Mouse (Mus musculus) lung, postnatal 4 days (tissue): ENCODE data around the gene Tmem9.
A peak's percentile ranks its signal among the peaks of the same experiment; 100 is the strongest.

Source experiments
- DNase-seq, 2 experiments: peaks; one replicate each; pipeline ENCODE4 v3.0.0; 2021

The Tmem9 gene

DNA sequence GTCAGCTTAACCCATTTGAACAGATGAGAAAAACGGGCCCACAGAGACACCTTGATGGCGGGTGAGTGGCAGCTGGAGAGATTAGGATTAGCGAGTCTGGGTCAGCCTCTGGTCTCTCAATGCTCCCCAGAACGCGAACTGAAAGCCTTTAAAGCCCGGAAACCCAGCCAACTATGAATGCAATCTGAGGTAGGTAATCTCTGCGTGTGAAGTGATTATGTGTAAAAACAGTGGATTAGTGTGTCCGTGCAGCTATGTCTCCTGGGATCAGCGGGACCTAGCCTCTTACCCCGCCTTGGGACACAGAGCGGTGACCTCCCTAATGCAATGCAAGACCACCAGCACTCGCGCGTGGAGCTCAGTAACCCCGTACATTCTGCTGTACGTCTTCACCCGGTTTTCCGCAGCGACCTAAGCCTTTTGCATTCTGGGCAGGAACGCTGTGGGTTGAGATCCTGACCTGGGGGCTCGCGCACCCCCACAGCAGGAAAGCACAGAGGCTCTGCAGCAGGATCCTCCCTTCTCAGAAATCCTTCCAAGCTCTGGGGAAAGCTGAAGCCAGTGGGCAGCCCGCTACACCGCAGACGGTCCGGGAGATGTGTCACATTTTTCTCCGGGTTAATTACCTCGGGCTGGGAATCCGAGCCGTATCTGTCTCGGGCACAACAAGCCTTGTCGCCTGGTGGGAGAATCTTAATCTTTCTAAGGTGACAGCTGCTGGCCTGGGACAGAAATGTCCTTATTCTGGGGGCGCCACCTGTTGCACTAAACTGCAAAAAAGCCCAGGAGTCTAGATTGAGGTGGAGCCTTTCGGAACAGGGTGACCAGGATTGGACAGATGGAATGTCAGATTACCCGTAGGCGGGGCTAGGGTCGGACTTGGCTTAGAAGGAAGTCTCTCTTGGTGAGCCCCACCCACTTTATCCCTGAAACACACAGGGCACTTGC lies at the start of gene Tmem9:
Gene Tmem9, plus strand, starts transcription at position 940 of the 948 bp plus-strand sequence.
- peak; percentile 79 to 80 for DNase-seq

DNA sequence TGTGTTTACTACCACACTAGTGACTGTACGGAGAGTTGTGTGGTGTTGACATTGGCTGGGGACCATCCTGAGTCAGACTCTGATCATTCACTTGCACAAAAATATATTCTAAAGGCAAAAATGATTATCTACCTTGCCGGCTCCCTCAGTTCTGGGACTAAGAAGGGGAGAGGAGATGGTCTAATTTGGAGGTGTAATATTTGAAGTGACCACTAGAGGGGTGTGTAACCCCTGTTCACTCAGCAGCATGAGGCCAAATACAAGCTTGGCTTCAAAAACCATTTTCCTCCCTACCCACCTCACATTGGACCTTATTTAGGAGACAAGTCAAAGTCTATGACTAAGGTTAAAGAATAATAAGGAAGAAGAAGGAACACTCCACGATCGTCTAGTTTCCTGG lies 49.5 kb upstream of the Tmem9 start:
- no peak for DNase-seq

DNA sequence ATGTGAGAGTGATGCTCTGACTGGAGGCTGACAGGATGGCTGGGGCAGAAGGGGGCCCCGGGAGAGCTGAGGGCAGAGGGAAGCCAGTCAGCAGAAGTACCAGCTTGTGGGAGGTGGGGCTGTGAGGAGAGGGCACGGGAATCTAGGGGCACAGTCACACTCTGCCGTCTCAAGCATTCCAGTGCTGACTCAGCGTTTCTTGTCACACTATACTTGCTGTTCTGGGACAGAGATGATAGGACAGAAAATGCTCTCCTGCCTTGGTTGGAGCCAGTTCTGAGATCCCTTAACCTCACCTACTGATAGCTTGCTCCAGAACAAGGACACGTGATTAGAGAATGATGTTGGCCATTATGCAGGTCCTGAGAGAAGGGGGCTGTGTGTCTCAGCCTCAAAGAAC lies 44.8 kb upstream of the Tmem9 start:
- no peak for DNase-seq

DNA sequence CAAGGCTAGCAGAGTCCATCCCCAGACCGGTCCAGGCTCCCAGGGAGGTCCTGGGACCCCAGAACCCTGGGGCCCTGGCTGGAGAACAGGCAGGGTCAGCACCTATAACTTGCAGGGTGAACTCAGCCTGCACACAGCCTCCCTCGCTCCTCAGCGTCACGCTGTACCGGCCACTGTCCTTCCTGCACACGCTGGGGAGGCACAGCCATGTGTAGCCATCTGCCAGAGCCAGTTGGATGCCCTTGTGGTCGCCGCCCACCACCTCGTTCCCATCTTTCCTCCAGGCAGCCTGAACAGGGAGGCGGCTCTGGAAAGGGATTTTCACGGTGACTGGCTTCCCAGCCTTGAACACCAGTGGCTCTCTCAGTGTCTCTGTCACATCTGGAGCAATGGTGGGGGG lies 43.4 kb upstream of the Tmem9 start:
- no peak for DNase-seq

DNA sequence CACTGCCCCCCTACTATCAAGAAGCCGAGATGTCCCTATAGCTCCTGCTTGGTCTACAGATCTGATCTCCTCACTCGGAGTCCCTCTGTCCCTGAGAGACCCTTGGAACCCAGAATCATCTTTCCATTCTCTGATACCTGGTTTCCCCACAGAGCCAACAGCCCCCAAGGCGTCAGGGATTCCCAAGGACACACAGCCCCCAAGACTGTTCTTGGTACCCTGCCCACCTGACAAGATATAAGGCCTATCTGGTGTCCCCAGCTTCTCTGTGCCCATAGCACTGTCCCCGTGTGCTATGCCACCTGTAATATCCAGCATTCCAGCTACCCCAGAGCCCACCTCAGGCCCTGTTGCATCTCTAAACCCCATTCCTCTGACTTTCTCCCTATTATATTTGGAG lies 40.2 kb upstream of the Tmem9 start:
- DNase-seq, result no peak

DNA sequence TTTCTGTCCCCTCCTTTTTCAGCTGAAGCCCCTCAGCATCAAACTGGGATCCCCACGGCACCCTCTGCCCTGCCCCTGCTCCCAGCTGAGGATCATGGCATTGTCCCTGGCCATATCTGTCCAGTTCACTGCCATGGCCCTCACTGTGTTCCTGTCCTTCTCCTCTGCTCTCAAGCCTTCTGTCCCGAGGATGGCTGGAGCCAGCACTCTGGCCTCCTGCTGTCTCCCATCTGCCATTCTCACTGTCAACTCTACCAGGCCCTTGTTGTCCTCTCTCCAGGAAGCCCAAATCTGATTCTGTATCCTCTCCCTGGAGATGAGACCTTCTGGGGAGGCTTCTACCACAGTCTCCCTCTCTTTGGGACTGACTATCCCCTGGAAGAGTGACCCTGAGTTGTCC lies 37.5 kb upstream of the Tmem9 start:
- no peak for DNase-seq

DNA sequence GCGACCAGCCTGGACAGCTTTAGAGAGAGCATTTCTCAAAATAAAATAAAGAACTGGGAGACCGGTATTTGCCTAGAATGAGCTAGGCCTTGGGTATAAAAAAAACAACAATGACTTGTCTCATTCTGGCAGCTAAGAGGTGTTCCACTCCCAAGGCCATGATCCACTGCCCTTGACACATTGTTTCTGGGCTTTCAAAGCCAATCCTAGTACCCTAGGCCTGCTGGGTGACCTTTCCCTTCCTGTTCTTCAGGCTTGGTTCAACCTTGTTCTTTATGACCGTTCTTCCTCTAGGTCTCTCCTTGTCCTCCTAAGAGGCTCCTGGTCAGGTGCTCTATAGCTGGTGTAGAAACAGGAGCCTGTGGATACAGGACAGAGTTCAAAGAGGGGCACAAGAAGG lies 35.4 kb upstream of the Tmem9 start:
- DNase-seq, result no peak

DNA sequence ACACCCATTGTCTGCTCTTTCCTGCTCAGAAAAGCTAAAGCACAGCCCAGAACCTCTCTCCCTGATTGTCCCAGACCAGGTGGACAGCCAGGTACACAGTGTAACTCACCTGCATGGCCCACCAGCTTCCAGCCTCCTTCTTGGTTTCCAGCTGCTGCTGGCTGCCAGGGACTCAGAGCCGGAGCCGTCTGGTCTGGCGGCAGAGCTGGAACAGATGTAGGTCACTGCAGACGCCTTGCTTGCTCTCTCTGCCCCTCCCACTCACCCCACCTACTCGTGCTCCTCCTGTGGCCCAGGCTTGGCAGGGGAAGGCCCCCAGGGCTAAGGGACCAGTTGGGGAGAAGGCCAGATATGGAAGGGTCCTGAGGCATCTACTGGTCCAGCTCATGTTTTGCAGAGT lies 23.8 kb upstream of the Tmem9 start:
- no peak for DNase-seq

DNA sequence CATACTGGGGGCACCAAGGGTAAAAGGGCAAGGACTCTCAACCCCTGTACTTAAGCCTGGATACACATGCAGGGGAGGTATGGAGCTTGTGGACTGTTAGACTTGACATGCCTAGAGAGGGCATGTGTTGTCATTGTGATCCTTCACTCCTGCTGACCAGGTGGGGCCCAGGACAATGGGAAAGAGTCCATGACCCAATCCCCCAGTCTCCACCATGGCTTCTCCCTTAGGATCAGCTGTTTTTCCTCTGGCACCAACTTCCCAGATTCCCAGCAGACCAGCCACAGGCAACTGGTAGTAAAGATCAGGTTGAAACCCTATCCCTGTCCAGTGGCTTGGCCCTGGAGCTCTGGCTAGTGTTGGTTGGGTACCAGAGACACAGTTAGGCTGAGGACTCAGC lies 18.1 kb upstream of the Tmem9 start:
- no peak for DNase-seq

DNA sequence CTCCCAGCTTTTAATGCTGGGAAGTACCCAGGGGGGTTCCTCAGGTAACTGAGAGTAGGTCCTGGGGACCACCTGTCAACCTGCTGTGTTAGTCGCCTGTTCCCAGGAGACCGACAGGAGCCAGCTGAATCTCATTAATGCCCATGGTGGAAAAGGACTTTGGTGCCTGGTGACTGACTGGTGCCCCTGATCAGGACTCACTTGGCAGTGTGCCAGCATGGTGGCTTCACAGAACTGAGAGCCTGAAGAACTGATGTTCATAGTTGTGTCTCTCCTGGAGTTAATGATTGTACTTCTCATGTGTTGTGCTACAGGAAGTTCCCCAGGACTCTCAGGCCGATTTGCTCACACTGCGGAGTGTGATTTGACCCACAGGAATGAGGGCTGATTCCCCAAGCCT lies 14.5 kb upstream of the Tmem9 start:
- no peak for DNase-seq

DNA sequence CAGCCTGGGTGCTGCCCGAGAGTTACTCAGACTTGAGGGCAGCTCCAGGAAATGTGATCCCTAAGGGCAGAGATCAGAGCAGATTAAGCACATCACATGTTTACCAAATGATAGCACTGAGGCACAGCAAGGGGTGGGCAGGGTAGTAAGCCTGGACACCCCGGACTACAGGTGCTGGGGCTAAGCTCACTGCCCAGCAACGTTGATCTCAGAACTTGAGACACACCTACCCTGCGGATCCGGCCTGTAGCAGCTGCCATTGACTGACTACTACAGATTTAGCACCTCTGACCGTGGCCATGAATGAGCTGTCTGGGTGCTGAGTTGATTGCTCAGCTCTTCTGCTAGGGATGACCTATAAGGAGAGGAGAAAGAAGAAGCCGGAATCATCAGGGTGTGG lies 10.4 kb upstream of the Tmem9 start:
- DNase-seq, result no peak

DNA sequence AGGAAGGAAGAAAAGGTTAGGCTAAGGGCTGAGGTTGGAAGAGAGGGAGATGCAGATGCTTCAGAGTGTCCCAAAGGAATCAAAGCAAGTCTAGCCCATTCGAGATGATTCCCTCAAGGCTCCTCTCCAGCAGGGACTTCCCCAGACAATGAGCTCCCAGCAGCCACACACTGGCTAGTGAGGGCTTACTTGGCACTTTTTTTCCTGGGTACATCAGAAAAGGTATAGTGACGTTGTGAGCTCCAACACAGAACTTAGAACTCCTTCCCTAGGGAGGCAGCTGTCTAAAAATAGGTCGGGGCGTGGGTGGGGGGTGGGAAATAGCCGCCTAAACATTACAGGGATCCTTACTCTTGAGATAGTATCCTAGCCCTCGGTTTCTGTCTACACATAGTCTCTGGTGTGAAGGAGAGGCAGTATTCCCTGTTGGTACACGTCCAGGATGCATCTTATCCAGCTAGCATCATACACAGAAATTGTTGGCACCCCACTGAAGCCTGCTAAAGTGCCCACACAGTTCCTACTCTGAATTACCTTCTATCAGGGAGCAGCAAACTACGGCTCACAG lies 8.1 kb upstream of the Tmem9 start:
- DNase-seq, result no peak

DNA sequence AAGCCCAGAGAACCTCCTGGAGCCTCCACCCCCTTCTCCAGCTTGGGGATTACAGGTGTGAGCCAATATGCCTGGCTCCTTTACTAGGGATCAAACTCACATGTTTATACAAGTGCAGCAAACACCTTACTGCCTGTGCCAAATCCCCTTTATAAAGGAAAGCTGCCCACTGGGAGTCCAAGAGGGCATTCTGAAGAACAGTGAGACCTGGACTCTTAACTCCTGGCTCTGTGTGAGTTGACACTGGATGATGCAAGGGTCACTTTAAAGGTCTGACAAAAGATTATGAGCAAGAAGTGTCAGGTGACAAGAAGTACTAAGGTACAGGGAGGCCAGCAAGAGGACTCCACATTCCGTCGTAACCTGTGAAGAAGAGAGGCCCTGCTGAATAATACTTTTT lies 6.5 kb upstream of the Tmem9 start:
- no peak for DNase-seq

DNA sequence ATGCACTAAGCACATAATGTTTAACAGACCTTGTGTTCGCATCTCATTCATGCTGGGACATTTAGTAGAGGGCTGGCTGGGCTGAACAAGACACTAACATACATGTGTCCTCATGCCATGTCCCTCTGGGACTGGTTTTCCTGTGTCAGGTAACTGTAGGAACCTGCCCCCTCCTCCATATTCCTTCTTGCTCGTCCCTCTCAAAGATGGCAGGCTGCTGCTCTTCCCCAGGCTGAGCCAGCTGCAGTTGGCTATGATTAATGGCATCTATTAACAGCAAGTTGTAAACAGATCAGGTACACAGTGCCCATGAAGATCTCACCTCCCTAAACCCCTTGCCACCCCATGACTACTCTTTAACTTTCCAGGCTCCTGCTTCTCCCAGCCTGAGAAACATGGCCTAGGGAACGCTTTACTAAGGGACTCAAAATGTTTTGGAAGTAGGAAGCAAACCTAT lies 1.6 kb upstream of the Tmem9 start, which contains the start of gene Igfn1:
Gene Igfn1, minus strand, starts transcription at position 51 of the 457 bp plus-strand sequence.
- no peak for DNase-seq

DNA sequence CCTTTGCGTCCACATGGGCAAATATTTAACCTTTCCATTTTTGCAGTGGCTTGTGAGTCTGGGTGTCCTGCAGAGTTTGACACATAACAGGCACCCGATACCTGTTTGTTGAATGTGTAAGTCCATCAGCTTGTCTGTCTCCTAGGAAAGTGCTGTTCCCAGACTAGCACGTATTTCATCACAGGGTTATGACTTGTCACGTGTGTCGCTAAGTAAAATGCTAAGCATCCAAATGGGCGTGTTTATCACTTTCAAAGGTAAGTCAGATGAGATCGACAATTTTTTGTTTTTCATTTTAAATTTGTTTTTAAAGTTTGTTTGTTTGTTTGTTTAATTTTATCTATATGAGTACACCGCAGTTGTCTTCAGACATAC lies 196 bp downstream of the Tmem9 start:
- no peak for DNase-seq

DNA sequence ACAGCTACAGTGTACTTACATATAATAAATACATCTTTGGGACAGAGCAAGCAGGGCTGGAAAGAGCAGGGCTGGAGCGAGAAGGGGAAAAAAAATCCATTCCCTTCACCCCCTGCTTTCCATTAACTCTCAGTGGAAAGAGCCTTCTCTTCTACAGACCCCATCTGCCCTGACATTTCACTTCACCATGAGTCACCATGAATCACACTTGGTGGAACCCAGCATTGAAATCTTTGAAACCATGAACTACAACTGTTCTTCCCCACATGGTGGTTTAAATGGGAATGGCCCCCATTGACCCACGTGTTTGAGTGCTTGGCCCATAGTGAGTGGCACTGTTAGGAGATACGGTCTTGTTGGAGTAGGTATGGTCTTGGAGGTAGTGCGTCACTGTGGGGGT lies 2.3 kb downstream of the Tmem9 start:
- DNase-seq, result no peak

DNA sequence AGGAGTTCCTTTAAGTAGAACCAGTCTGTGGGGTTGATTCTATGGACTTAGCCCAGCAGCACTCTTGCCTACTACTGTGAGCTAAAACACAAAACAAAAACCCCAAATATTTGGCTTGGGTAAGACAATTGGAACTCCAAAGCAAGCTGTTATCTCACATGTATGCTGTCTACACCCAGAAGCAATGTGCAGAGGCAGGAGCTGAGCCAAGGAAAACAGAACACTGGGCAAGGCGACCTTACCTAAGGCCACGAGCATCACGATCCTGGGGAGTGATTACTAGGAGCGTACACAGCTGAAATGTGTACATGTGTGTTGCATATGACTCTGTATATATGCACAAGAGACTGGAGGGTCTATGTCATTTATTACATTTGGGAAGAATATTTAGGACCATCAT lies 5.6 kb downstream of the Tmem9 start:
- no peak for DNase-seq

DNA sequence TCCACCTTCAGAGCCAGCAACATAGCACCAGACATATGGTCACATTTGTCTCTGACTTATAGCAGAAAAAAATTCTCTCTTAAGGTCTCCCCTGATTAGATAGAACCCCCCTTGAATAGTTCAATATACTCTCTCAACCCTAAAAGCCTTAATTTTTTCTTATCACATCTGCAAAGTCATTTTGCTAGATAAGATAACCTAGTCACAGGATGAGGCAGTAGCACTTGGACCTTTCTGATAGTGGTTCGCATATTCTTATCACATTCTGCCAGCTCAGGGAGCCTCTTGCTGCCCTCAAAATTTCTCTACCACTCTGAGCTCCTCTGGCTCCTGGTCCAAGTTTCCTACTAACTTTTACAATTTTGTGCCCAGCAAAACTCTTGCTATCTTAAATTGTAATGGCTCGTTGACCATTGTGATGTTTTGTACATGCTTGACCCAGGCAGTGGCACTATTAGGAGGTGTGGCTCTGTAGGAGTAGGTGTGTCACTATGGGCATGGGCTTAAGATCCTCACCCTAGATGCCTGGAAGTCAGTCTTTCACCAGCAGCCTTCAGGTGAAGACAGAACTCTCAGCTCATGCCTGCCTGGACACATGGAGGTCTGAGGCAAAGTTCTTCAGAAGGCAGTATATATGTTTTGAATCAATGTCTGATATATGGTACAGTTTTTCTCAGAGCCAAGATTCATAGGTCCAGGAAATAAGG lies 7.0 kb downstream of the Tmem9 start:
- no peak for DNase-seq

DNA sequence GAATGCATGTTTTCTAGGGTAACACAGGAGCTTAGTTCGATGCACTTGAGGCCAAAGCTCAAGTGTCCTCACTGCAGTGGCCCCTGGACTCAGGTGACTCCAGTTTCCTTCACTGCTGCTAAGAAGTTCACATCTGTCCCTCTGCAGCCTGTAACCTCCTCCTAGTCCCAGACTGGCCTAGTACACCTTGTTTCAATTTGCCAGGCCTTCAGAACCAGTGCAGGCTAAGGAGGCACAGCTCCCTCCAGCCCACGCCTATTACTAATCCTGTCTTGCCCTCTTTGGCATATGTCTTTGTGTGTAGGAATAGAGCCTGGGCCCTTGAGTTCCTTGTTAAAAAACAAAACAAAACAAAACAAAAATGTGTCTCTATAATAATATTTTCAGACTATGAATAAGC lies 9.4 kb downstream of the Tmem9 start:
- DNase-seq, result no peak

DNA sequence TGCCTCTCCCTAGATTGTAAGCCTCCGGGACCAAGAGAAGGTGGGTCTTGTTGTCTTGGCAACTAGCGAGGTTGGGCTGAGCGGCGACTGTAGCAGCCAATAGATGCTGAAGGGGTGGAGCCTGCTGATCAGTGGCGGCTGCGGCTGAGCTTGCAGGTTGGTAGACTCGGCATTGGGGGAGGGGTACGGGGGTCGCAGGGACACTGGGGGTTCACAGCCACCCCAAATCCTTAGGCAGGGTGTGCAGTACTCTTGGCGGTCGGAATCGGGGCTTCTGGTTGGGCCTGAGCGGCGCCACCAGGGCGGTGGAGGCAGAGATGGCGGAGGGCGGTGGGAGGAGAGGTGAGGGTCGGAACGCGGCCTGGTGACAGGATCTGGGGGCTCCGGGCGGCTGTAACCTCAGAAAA lies 10.0 kb downstream of the Tmem9 start:
- DNase-seq, result peak; percentile 92 to 93

DNA sequence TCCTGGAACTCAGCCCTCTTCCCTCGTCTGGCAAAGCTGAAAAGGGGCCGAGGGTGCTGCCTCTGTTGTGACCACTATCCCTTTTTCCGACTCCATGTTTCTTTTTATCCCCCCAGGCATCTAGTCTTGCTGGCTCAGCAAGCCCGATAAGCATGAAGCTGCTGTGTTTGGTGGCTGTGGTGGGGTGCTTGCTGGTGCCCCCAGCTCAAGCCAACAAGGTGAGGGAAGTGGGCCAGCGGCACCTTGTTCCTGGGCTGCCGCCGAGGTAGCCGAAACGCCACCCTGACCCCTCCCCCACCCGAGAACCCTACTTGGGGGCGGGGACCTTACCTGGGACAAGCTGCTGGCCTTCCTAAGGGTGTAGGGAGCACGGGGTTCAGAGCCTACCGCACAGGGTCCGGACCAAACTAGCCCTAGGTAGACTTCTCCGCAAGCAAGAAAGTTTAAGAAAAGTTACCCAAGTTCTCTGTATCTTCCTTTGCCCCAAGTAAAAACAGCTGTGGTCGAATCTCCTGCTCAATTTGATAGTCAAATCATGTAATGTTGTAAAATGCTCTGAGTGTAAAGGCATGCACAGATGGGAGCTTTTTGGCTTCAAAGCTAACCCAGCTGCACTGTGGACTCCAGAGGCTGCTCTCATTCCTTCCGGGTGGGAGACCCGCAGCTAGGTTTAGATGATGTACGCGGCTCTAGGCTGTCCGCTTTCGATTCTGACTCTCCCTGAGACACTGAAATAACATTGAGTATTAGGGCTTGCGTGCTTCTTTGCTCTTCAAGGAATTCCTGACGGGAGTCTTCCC lies 10.6 kb downstream of the Tmem9 start:
- peak; percentile 45 to 46 for DNase-seq

DNA sequence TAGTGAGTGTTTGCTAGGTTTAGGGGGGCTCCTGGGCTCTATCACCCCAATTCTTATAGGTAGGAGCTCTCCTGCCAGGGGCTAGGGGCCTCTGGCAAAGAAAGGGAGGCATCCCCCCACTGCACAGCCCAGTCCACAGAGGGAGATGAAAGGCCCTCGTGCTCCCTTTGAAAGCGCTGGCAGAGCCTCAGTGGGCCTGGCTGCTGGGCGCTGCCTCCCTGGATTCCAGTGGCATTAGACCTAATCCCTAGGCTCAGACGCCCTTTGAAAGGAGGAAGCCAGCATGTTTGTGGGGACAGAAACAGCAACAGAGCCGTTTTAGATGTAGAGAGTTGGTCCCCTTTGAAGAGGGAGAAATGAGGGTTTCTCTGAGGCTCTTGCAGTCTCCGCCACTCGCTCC lies 22.3 kb downstream of the Tmem9 start:
- DNase-seq, result peak in 1 of 2 experiments; percentile 16

DNA sequence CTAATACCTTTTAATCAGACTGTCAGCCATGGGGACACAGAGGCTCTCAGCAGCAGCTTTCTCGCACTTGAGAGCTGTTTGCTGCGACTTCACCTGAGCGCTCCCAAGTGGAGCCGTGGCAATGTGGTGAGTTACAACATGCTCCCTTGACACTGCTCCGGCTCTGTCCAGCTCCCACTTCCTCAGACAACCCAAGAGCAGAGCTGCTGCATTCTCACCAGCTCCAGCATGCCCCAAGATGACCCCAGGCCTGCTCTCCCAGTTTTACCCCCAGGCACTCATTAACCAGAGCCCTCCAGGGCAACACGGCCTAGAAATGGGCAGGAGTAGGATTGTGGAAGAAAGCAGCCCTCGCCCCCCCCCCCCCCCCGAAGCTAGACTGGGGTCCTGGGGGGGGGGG lies 23.7 kb downstream of the Tmem9 start:
- no peak for DNase-seq
